Mouse (Mus musculus): ENCODE results near the gene Nfib. TPM values are rescaled to one million over a fixed set of nuclear protein-coding genes. Genes with fewer than 3 reads are reported as not detected.

Nfib gene
- total and polyA plus RNA-seq, 3 experiments = 0.04 to 0.11 (median 0.09) TPM

GRCm38 (mm10) chr4:82724058-82724457 is 18.5 kb upstream of the Nfib start:
- H3K79me2 ChIP-seq (replicated peaks; ENCODE audit: control insufficient read depth, extremely low read depth, insufficient read depth, poor library complexity, severe bottlenecking) = no peaks in the 10 kb centered on the region
- TF ChIP-seq BHLHE40 (IDR thresholded peaks at IDR 0.05; ENCODE audit: low read depth, low read length) (no peak), SMC3 (IDR thresholded peaks at IDR 0.05; ENCODE audit: low read depth, low read length) (no peak), NRF1 (IDR thresholded peaks at IDR 0.05; ENCODE audit: low read depth, low read length) (no peak)
- no peak for DNase-seq (ENCODE audit: extremely low read depth)
- H3K9me3 ChIP-seq (replicated peaks; ENCODE audit: low read length) = peaks cover 1% of the 10 kb centered on the region
- H3K4me2 ChIP-seq (ENCODE audit: insufficient read depth, low read depth, poor library complexity, severe bottlenecking) = no peak overlapping the region
- H3K9ac ChIP-seq (ENCODE audit: insufficient read depth, low read depth) = no peak overlapping the region
- no peak overlapping the region for H3K4me3 ChIP-seq (replicated peaks in 1 of 3; ENCODE audit: low read depth in 2 of 3, low read length in 2 of 3, poor library complexity in 1 of 3)
- no peaks in the 10 kb centered on the region for H3K36me3 ChIP-seq (replicated peaks in 1 of 2; ENCODE audit: control insufficient read depth in 1 of 2, insufficient read depth in 1 of 2, low read length in 1 of 2)
- H3K4me1 ChIP-seq (ENCODE audit: control insufficient read depth in 1 of 2, insufficient read depth in 2 of 2) = no peaks in the 10 kb centered on the region
- in situ Hi-C loops (cut with MboI; ENCODE audit: low pct_ligation_motif_present, low pct_unique_long_range_greater_than_20kb, low sequenced_read_pairs) (no loop called here), dilution Hi-C loops (cut with MboI; ENCODE audit: extremely low pct_ligation_motif_present, extremely low pct_unique_long_range_greater_than_20kb, low sequenced_read_pairs) (no loop called here)
- H3K27ac ChIP-seq (ENCODE audit: insufficient read depth, low read depth) = no peak overlapping the region
- H3K27me3 ChIP-seq (replicated peaks) = no peaks in the 10 kb centered on the region

GRCm38 (mm10) chr4:82723048-82723447 is 17.5 kb upstream of the Nfib start:
- in situ Hi-C loops (cut with MboI; ENCODE audit: low pct_ligation_motif_present, low pct_unique_long_range_greater_than_20kb, low sequenced_read_pairs) (no loop called here), dilution Hi-C loops (cut with MboI; ENCODE audit: extremely low pct_ligation_motif_present, extremely low pct_unique_long_range_greater_than_20kb, low sequenced_read_pairs) (no loop called here)
- H3K9ac ChIP-seq (ENCODE audit: insufficient read depth, low read depth) = no peak overlapping the region
- H3K27ac ChIP-seq (ENCODE audit: insufficient read depth, low read depth) = no peak overlapping the region
- no peaks in the 10 kb centered on the region for H3K79me2 ChIP-seq (replicated peaks; ENCODE audit: control insufficient read depth, extremely low read depth, insufficient read depth, poor library complexity, severe bottlenecking)
- no peak overlapping the region for H3K4me2 ChIP-seq (ENCODE audit: insufficient read depth, low read depth, poor library complexity, severe bottlenecking)
- TF ChIP-seq RAD21 (IDR thresholded peaks at IDR 0.05; ENCODE audit: low read depth, low read length) = no peak
- TF ChIP-seq IRF4 (IDR thresholded peaks at IDR 0.05; ENCODE audit: low read depth, low read length) = no peak
- TF ChIP-seq RCOR1 (conservative IDR thresholded peaks at IDR 0.05; ENCODE audit: low read depth, low read length) = no peak
- TF ChIP-seq HCFC1 (IDR thresholded peaks at IDR 0.05; ENCODE audit: low read depth, low read length) = no peak
- no peak for TF ChIP-seq MXI1 (IDR thresholded peaks at IDR 0.05; ENCODE audit: low read depth, low read length)
- TF ChIP-seq ETS1 (conservative IDR thresholded peaks at IDR 0.05; ENCODE audit: low read depth, low read length) = no peak
- TF ChIP-seq BHLHE40 (IDR thresholded peaks at IDR 0.05; ENCODE audit: low read depth, low read length) = no peak
- TF ChIP-seq PAX5 (IDR thresholded peaks at IDR 0.05; ENCODE audit: low read length) = no peak
- no peak for TF ChIP-seq EP300 (IDR thresholded peaks at IDR 0.05; ENCODE audit: low read length)
- TF ChIP-seq JUN (IDR thresholded peaks at IDR 0.05; ENCODE audit: insufficient read depth, low read depth, low read length) = no peak
- TF ChIP-seq MAX (IDR thresholded peaks at IDR 0.05; ENCODE audit: low read length) = no peak
- no peak for TF ChIP-seq ELF1 (IDR thresholded peaks at IDR 0.05; ENCODE audit: low read depth, low read length)
- no peak for TF ChIP-seq USF2 (conservative IDR thresholded peaks at IDR 0.05; ENCODE audit: low read depth, low read length)
- no peak for TF ChIP-seq NRF1 (IDR thresholded peaks at IDR 0.05; ENCODE audit: low read depth, low read length)
- no peak for TF ChIP-seq UBTF (IDR thresholded peaks at IDR 0.05; ENCODE audit: low read depth, low read length)
- TF ChIP-seq POLR2AphosphoS2 (IDR thresholded peaks at IDR 0.05; ENCODE audit: low read depth, low read length) = no peak
- no peak for TF ChIP-seq TBP (conservative IDR thresholded peaks at IDR 0.05; ENCODE audit: low read depth, low read length)
- no peak for DNase-seq (ENCODE audit: extremely low read depth)
- no peaks in the 10 kb centered on the region for H3K4me1 ChIP-seq (ENCODE audit: control insufficient read depth in 1 of 2, insufficient read depth in 2 of 2)
- H3K4me3 ChIP-seq (replicated peaks in 1 of 3; ENCODE audit: low read depth in 2 of 3, low read length in 2 of 3, poor library complexity in 1 of 3) = no peak overlapping the region
- H3K36me3 ChIP-seq (replicated peaks in 1 of 2; ENCODE audit: control insufficient read depth in 1 of 2, insufficient read depth in 1 of 2, low read length in 1 of 2) = no peaks in the 10 kb centered on the region
- peaks cover 1% of the 10 kb centered on the region for H3K9me3 ChIP-seq (replicated peaks; ENCODE audit: low read length)
- H3K27me3 ChIP-seq (replicated peaks) = no peaks in the 10 kb centered on the region

Data from CH12.LX (cell line).